Mouse (Mus musculus) Muller cell, postnatal 12 days (primary cell): ENCODE measurements around the gene Tmem210.

Experiments
- DNase-seq: peaks from one replicate; pipeline ENCODE4 v3.0.0-alpha.2; 2015; ENCODE audit errors: inconsistent ontology term

Gene Tmem210

GRCm38 (mm10) chr2:25297093-25297492 is 9.1 kb downstream of the Tmem210 start:
- no peak for DNase-seq

- DNase-seq = no peak
Observed at GRCm38 (mm10) chr2:25298046-25298445, 10.1 kb downstream of the Tmem210 start.

- DNase-seq = no peak
Observed at GRCm38 (mm10) chr2:25303452-25303851, 15.5 kb downstream of the Tmem210 start.

GRCm38 (mm10) chr2:25303931-25304656 is 16.1 kb downstream of the Tmem210 start:
- DNase-seq = no peak

GRCm38 (mm10) chr2:25304657-25305541 is 17.0 kb downstream of the Tmem210 start:
- peak; percentile 53 for DNase-seq

GRCm38 (mm10) chr2:25305587-25306359 is 17.8 kb downstream of the Tmem210 start:
- DNase-seq = no peak

GRCm38 (mm10) chr2:25310180-25310579 is 22.2 kb downstream of the Tmem210 start:
- no peak for DNase-seq

- DNase-seq = no peak
Observed at GRCm38 (mm10) chr2:25310969-25311368, 23.0 kb downstream of the Tmem210 start.

GRCm38 (mm10) chr2:25311491-25311891 is 23.5 kb downstream of the Tmem210 start:
- DNase-seq = no peak

GRCm38 (mm10) chr2:25318119-25318966 is 30.4 kb downstream of the Tmem210 start:
- DNase-seq = no peak

GRCm38 (mm10) chr2:25318971-25319773 is 31.2 kb downstream of the Tmem210 start, which contains the start of gene Grin1:
Gene Grin1 (minus strand): TSS chr2:25319187.
- peak; percentile 77 for DNase-seq

- DNase-seq = no peak
Observed at GRCm38 (mm10) chr2:25320084-25320483, 32.1 kb downstream of the Tmem210 start.

GRCm38 (mm10) chr2:25326036-25326435 is 38.1 kb downstream of the Tmem210 start:
- no peak for DNase-seq

GRCm38 (mm10) chr2:25328440-25328839 is 40.5 kb downstream of the Tmem210 start:
- DNase-seq = peak; percentile 6

GRCm38 (mm10) chr2:25331470-25331869 is 43.5 kb downstream of the Tmem210 start:
- no peak for DNase-seq

- peak; percentile 98 for DNase-seq
Observed at GRCm38 (mm10) chr2:25332286-25333160, 44.6 kb downstream of the Tmem210 start, which contains the start of gene Man1b1. Gene Man1b1 (plus strand): TSS chr2:25332338.

- DNase-seq = no peak
Observed at GRCm38 (mm10) chr2:25333569-25333968, 45.6 kb downstream of the Tmem210 start.

GRCm38 (mm10) chr2:25338303-25338702 is 50.4 kb downstream of the Tmem210 start:
- DNase-seq = no peak
